Mouse (Mus musculus): ENCODE measurements around the gene Gipc3. TPM values are rescaled to one million over a fixed set of nuclear protein-coding genes. Genes with fewer than 3 reads are reported as not detected.

The Gipc3 gene
- polyA plus RNA-seq, 1 experiment from 2014 or later = not detected

DNA sequence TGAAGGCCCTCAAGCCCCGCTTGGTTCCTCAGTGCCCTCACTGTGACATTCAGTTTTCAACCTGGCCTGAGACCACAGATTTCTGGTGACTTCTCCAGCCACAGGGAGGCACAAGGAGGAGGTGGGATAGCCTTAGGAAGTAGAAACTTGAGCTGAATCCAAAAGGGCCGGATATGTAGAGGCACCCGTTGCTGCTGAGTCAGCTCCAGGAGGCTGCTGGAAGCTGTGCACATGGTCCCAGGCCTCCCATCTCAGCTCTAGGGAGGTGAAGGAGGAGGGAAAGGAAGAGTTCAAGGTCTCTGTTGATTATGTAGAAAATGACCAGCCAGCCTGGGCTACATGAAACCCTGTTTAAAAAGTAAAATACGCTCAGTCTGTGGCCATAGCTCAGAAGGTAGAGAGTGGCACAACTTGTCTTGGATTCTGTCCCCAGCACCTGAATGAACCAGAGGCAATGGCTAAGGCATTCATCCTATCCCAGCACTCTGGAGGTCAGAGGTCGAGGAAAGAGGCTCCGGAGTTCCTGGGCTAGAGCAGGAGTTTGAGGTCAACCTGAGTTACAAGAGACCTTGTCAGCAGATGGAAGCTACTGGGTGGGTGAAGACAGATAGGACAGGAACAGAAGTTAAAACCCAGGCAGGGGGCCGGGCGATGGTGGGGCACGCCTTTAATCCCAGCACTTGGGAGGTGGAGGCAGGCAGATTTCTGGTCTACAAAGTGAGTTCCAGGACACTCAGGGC is 11.8 kb upstream of the Gipc3 start:
- Histone ChIP-seq H3K9ac (replicated peaks; ENCODE audit: low read depth, low read length) (no peak overlapping the region), H3K9me3 (ENCODE audit: control insufficient read depth, low read length) (no peaks in the 10 kb centered on the region), H3K4me1 (replicated peaks; ENCODE audit: control insufficient read depth, insufficient read depth, low read length) (peaks cover 23% of the 10 kb centered on the region), H3K4me3 (replicated peaks; ENCODE audit: low read length) (no peak overlapping the region), H3K36me3 (ENCODE audit: control insufficient read depth, insufficient read depth) (no peaks in the 10 kb centered on the region), H3K4me2 (ENCODE audit: low read length) (no peak overlapping the region), H3K27ac (ENCODE audit: low read length) (no peak overlapping the region), H3K27me3 (replicated peaks; ENCODE audit: control insufficient read depth, insufficient read depth, low read length) (0 out of 2 replicates have a peak, but pooled peaks cover 2% of the 10 kb centered on the region)
- 69% methylated on average over 9 of the region's 9 CpGs for WGBS
- no peak for ATAC-seq

DNA sequence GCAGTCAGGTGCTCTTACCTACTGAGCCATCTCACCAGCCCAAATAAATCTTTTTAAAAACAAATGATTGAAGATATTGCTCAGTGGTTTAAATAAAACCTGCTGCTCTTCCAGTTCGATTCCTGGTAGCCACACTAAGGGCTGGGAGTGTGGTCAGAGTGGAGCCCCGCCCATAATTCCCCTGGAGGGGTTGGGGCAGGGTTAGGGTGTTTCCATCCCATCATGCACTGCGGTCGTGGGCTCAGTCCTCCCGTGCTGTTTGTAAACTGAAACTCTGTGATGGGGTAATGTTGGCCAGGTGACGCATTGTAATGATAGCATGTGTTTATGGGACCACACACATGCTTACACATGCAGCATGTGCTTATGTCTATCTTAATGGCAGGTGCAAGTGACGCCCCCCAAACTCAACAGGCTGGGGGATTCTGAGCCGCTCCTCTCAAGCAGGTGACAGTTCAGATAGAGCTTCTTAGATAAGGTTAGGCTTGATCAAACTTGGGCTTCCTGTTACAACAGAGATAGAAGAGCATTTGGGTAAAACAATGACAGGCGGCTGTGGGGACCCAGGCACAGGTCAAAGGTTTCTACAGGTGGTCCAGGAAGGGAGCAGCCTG is 8.7 kb upstream of the Gipc3 start:
- WGBS = 29% methylated on average over 9 of the region's 9 CpGs
- H3K27me3 ChIP-seq (replicated peaks; ENCODE audit: control insufficient read depth, insufficient read depth, low read length) = peaks cover 3% of the 10 kb centered on the region; the same call in 1 of the 2 replicates
- H3K27ac ChIP-seq (ENCODE audit: low read length) = no peak overlapping the region
- no peak overlapping the region for H3K4me2 ChIP-seq (ENCODE audit: low read length)
- ATAC-seq = no peak
- H3K9me3 ChIP-seq (ENCODE audit: control insufficient read depth, low read length) = no peaks in the 10 kb centered on the region
- H3K9ac ChIP-seq (replicated peaks; ENCODE audit: low read depth, low read length) = no peak overlapping the region
- no peaks in the 10 kb centered on the region for H3K36me3 ChIP-seq (ENCODE audit: control insufficient read depth, insufficient read depth)
- H3K4me3 ChIP-seq (replicated peaks; ENCODE audit: low read length) = no peak overlapping the region
- peaks cover 20% of the 10 kb centered on the region for H3K4me1 ChIP-seq (replicated peaks; ENCODE audit: control insufficient read depth, insufficient read depth, low read length)

DNA sequence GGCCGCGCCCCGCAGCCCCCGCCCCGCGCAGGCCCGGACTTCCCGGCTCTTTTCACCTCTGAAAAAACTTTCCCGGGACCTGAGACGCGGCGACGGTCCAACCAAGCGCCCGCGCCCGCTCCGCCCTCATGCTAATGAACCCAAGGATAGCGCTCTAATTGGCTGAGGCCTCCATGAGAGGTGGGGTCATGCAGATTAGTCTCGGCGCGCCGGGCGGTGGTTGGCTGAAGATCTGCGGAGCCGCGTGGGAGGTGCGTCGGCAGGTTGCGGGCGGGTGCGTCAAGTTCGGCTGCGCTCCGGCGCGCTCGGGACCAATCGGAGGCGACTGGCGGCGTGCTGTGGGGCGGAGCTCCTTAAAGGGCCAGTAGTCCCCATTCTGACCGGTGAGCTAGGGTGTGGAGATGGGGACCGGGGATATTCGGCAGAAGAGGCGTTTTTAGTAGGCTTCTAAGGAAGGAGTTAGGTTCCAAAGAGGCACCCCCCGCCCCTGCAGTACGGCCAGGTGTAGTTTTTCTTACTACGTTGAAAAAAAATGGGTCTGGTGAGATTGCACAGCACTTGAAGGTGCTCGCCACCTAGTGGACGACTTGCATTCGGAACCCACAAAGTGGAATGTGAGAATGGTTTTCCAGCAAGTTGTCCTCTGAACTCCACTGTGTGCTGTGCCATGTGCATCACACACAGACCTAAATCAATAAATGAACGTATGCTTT is 7.4 kb upstream of the Gipc3 start, which contains the start of gene Hmg20b:
TSS of gene Hmg20b (minus strand) at position 130 of the 713 bp plus-strand sequence.
- H3K36me3 ChIP-seq (ENCODE audit: control insufficient read depth, insufficient read depth) = no peaks in the 10 kb centered on the region
- peak within 1 kb of the TSS; percentile 58; the same call in 1 of the 2 replicates for H3K27ac ChIP-seq (ENCODE audit: low read length)
- peak within 1 kb of the TSS; percentile 70 for H3K4me3 ChIP-seq (replicated peaks; ENCODE audit: low read length)
- peaks cover 2% of the 10 kb centered on the region; the same call in 1 of the 2 replicates for H3K27me3 ChIP-seq (replicated peaks; ENCODE audit: control insufficient read depth, insufficient read depth, low read length)
- H3K4me1 ChIP-seq (replicated peaks; ENCODE audit: control insufficient read depth, insufficient read depth, low read length) = peaks cover 22% of the 10 kb centered on the region
- no peaks in the 10 kb centered on the region for H3K9me3 ChIP-seq (ENCODE audit: control insufficient read depth, low read length)
- H3K9ac ChIP-seq (replicated peaks; ENCODE audit: low read depth, low read length) = peak within 1 kb of the TSS; percentile 68
- WGBS = under 1% methylated on average over 54 of the region's 54 CpGs
- ATAC-seq = peak; percentile 96
- H3K4me2 ChIP-seq (ENCODE audit: low read length) = peak within 1 kb of the TSS; percentile 95

DNA sequence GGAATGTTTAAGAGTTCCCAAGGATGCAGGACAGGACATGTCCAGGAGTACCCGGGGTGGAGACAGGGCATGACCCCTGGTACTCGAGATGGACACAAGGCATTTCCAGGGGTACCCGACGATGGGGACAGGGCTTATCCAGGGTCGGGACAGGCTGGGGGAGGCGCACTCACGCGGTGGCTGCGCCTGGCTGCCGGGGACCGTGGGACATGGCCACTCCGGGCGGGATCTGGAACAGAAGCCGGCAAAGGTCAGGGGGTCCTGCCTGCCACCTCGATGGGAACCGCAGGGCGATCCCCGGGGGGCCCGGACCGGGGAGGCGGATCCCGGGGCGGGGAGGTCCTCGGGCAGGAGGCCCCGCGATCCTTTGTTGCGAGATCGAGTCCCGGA is 6.9 kb upstream of the Gipc3 start:
- peaks cover 5% of the 10 kb centered on the region for H3K27me3 ChIP-seq (replicated peaks; ENCODE audit: control insufficient read depth, insufficient read depth, low read length)
- no peaks in the 10 kb centered on the region for H3K9me3 ChIP-seq (ENCODE audit: control insufficient read depth, low read length)
- H3K4me1 ChIP-seq (replicated peaks; ENCODE audit: control insufficient read depth, insufficient read depth, low read length) = peaks cover 22% of the 10 kb centered on the region
- under 1% methylated on average over 28 of the region's 29 CpGs for WGBS
- peak overlapping the region; percentile 95 for H3K4me2 ChIP-seq (ENCODE audit: low read length)
- H3K9ac ChIP-seq (replicated peaks; ENCODE audit: low read depth, low read length) = peak overlapping the region; percentile 68
- peak; percentile 21 for ATAC-seq
- peak overlapping the region; percentile 70 for H3K4me3 ChIP-seq (replicated peaks; ENCODE audit: low read length)
- no peaks in the 10 kb centered on the region for H3K36me3 ChIP-seq (ENCODE audit: control insufficient read depth, insufficient read depth)
- H3K27ac ChIP-seq (ENCODE audit: low read length) = no peak overlapping the region

DNA sequence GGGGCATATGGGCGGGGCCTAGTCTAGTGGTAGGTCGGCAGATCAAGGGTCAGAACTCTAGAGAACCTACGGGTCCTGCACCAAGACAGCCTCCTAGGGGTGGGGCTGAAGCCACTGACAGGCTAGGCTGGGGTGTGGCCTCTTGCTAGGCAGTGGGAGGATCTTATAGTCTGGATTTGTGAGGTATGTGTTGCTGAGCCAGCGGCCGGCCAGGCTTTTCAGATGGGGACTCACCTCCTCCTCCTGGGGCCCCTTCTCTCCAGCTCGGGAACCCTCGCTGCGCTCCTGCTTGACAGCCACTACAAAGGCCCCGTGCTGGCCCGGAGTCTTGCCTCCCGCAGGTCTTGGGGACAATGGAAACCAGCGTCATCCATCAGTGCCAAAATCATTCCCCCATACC is 6.1 kb upstream of the Gipc3 start:
- Histone ChIP-seq H3K4me1 (replicated peaks; ENCODE audit: control insufficient read depth, insufficient read depth, low read length) (peaks cover 22% of the 10 kb centered on the region), H3K9me3 (ENCODE audit: control insufficient read depth, low read length) (no peaks in the 10 kb centered on the region), H3K27me3 (replicated peaks; ENCODE audit: control insufficient read depth, insufficient read depth, low read length) (peaks cover 12% of the 10 kb centered on the region), H3K9ac (replicated peaks; ENCODE audit: low read depth, low read length) (no peak overlapping the region; the same call in 1 of the 2 replicates), H3K4me2 (ENCODE audit: low read length) (peak overlapping the region; percentile 95), H3K36me3 (ENCODE audit: control insufficient read depth, insufficient read depth) (no peaks in the 10 kb centered on the region), H3K27ac (ENCODE audit: low read length) (no peak overlapping the region), H3K4me3 (replicated peaks; ENCODE audit: low read length) (peak overlapping the region; percentile 70)
- no peak for ATAC-seq
- 5% methylated on average over 12 of the region's 12 CpGs for WGBS

DNA sequence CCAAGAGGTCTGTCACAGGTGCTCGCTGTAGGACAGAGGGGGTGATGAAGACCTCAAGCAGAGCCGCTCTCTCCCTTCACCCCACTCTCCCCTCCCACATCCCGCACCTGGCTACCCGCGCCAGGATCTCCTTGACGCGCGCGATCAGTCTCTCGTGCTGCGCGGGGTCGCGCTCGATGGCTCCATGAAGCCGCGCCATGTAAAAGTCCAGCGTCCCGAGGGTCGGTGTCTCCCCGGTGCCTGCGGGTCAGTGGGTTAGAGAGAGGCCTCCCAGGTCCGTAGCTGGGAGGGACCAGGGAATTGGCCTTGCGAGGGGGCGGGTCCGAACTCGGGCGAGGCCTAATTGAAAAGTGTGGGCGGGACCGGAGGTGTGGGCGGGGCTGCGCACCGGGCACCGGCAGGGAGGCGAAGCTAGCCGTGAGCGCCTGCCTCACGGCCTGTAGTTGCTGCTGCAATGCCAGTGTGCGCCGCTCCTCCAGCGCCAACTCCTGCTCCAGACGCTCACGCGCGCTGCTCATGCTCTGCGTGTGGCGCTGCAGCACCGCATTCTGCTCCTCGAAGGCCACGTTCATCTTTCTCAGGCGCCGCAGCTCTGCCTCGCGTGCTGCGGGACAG is 3.5 kb upstream of the Gipc3 start:
- Histone ChIP-seq H3K9me3 (ENCODE audit: control insufficient read depth, low read length) (no peaks in the 10 kb centered on the region), H3K4me2 (ENCODE audit: low read length) (peak overlapping the region; percentile 59), H3K4me3 (replicated peaks; ENCODE audit: low read length) (peak overlapping the region; percentile 37), H3K27me3 (replicated peaks; ENCODE audit: control insufficient read depth, insufficient read depth, low read length) (peaks cover 34% of the 10 kb centered on the region), H3K9ac (replicated peaks; ENCODE audit: low read depth, low read length) (peak overlapping the region; percentile 45), H3K36me3 (ENCODE audit: control insufficient read depth, insufficient read depth) (no peaks in the 10 kb centered on the region), H3K27ac (ENCODE audit: low read length) (no peak overlapping the region), H3K4me1 (replicated peaks; ENCODE audit: control insufficient read depth, insufficient read depth, low read length) (peaks cover 28% of the 10 kb centered on the region)
- ATAC-seq = no peak
- WGBS = 9% methylated on average over 53 of the region's 55 CpGs

DNA sequence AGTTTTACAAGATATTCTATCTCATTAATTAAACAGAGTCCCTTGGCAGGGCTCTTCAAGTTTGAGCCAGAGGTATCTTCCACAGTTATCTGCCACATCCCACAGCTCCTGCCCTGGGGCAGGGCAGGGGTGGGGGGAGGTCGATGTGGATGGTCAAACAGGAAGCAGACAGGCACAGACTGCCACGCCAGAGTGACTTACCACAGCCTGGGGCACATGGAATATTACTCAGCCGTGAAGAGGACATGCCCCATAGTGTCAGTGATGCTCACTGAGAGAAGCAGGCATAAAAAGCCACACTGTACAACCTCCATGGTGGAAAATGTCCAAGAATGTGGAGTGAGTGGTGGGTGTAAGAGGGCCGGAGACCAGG is 2.1 kb upstream of the Gipc3 start:
- Histone ChIP-seq H3K27me3 (replicated peaks; ENCODE audit: control insufficient read depth, insufficient read depth, low read length) (peaks cover 38% of the 10 kb centered on the region), H3K27ac (ENCODE audit: low read length) (no peak overlapping the region), H3K4me2 (ENCODE audit: low read length) (no peak overlapping the region), H3K9me3 (ENCODE audit: control insufficient read depth, low read length) (no peaks in the 10 kb centered on the region), H3K36me3 (ENCODE audit: control insufficient read depth, insufficient read depth) (no peaks in the 10 kb centered on the region), H3K4me1 (replicated peaks; ENCODE audit: control insufficient read depth, insufficient read depth, low read length) (peaks cover 24% of the 10 kb centered on the region), H3K9ac (replicated peaks; ENCODE audit: low read depth, low read length) (no peak overlapping the region), H3K4me3 (replicated peaks; ENCODE audit: low read length) (no peak overlapping the region)
- WGBS = 86% methylated on average over 4 of the region's 4 CpGs
- ATAC-seq = no peak

DNA sequence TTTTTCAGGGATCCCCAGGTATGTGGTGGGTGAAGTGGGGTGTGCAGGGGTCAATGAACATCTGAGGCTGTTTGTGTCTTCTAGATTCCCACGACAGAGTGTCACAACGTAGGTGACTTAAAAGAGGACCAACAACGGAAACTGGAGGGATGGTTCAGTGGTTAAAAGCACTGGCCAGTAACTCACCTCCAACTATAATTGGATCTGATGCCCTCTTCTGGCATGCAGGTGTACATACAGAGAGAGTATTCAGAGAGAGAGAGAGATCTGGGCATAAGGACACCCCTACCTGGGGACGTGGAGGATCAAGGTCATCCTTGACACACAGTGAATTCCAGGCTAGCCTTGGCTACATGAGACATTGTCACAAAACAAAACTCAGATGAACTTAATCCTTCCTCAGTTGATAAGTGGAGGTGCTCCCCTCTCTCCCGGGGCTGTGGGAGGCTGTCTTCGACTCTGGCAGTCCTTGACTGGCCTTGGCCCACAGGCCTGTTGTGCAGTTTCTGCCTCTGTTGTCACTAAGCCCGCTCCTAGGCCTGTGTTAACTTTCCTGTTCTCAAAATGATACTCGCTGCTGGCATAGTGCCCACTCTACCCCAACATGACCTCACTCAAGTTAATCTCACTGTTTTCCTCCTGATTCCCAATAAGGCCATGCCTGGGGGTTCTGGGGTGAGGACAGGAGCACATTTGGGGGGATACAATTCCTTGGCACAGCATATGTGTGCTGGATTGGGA is 1.5 kb upstream of the Gipc3 start:
- Histone ChIP-seq H3K4me2 (ENCODE audit: low read length) (no peak overlapping the region), H3K36me3 (ENCODE audit: control insufficient read depth, insufficient read depth) (no peaks in the 10 kb centered on the region), H3K9ac (replicated peaks; ENCODE audit: low read depth, low read length) (no peak overlapping the region), H3K4me3 (replicated peaks; ENCODE audit: low read length) (no peak overlapping the region), H3K27me3 (replicated peaks; ENCODE audit: control insufficient read depth, insufficient read depth, low read length) (peaks cover 38% of the 10 kb centered on the region), H3K27ac (ENCODE audit: low read length) (no peak overlapping the region), H3K4me1 (replicated peaks; ENCODE audit: control insufficient read depth, insufficient read depth, low read length) (peaks cover 19% of the 10 kb centered on the region), H3K9me3 (ENCODE audit: control insufficient read depth, low read length) (no peaks in the 10 kb centered on the region)
- 52% methylated on average over 8 of the region's 8 CpGs for WGBS
- no peak for ATAC-seq
